10 mouse cellular contexts compared by ENCODE assay signal in the genomic region with DNA sequence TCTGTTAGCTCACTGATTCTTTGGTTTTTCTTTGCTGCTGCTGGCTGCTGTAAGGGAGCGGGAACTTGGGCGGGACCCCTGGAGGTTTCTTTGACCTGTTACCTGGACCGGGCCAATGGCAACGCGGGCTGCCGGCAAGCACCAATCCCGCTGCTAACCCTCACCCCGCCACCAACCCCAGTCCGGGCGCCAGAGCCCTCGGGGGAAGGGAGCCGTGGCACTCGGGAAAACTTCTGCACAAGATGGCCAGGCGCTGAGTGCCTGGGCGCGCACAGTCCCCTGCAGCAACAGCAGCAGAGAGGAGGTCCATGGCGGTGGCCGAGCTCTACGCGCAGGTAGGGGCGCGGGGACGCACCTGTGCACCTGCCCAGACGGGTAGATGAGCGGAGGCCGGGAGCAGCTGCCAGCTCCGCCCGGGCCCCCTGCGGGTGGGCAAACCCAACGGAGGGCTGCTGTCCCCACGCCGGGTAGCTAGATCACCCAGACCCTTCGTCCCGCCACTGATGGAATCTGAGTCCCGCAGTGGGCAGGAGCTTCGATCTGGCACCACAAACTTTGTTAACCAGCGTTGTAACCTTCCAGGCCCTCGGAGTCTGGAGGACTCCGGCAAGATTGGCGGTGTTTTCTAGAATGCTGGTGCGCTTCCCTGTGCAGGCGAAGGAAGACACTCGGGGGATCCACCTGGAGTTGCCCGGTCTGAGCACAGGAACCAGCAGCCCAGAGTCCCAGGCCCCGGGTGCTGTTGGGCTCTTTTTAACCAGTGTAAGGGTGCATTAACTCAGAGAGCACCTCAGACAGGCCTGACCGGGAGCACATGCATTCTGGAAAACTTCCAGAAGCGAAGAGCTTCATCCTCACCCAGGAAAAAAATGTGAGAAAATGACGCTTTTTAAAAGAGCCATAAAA. TPM values are rescaled to one million over a fixed set of nuclear protein-coding genes. Genes with fewer than 3 reads are reported as not detected.
DNase-seq lines count a peak whose midpoint lies in the region; ATAC-seq and TF ChIP-seq lines count a peak whose summit lies in the region.
"Had no signal": no experiment of that assay in that cellular context is flagged by ENCODE, and none has a peak within 500 bp of the region (broad histone marks: within the 10 kb centered on the region; RNA-seq: fewer than 3 reads in every experiment).

Myo5c (plus strand) TSS at position 180 of the 906 bp plus-strand sequence.

- H3K27ac ChIP-seq in thymus, adult 2 months (ENCODE audit: control insufficient read depth, insufficient read depth, low read length), result no peak within 1 kb of the TSS
- no peak within 1 kb of the TSS for H3K27ac ChIP-seq in hindbrain, embryonic 15.5 days (replicated peaks)
- no peak within 1 kb of the TSS for H3K27ac ChIP-seq in liver, adult 2 months (replicated peaks; ENCODE audit: insufficient read depth, low read depth, low read length)
- H3K27ac ChIP-seq in midbrain, postnatal 0 days (ENCODE audit: low read depth, low read length), result no peak within 1 kb of the TSS
- H3K27ac ChIP-seq: macrophage had no signal

- ATAC-seq in hindbrain, embryonic 15.5 days (ENCODE audit: low FRiP score, low read depth), result 0 out of 2 replicates have a peak, but pooled peaks have one; percentile 28
- no peak for ATAC-seq in midbrain, postnatal 0 days (ENCODE audit: low FRiP score)

- TF ChIP-seq CTCF in thymus, adult 2 months (IDR thresholded peaks at IDR 0.05; ENCODE audit: borderline replicate concordance, control insufficient read depth, extremely low read depth, insufficient read depth, low read length, poor library complexity), result no peak
- no peak for TF ChIP-seq CTCF in liver, adult 2 months (IDR thresholded peaks at IDR 0.05; ENCODE audit: low read depth, low read length)
- no peak for TF ChIP-seq CTCF in midbrain, postnatal 0 days (IDR thresholded peaks at IDR 0.05)

- H3K36me3 ChIP-seq in thymus, adult 2 months (ENCODE audit: control insufficient read depth, insufficient read depth, low read length), result no peaks in the 10 kb centered on the region
- H3K36me3 ChIP-seq in hindbrain, embryonic 15.5 days, result no peaks in the 10 kb centered on the region
- no peaks in the 10 kb centered on the region for H3K36me3 ChIP-seq in liver, adult 2 months (ENCODE audit: control insufficient read depth, insufficient read depth, low read length)
- H3K36me3 ChIP-seq in midbrain, postnatal 0 days (ENCODE audit: insufficient read depth, low read length), result no peaks in the 10 kb centered on the region
- H3K36me3 ChIP-seq: G1E had no signal

- H3K79me2 ChIP-seq in liver, adult 2 months (ENCODE audit: control insufficient read depth, insufficient read depth, low read length), result no peaks in the 10 kb centered on the region

- no peak for TF ChIP-seq POLR2A in thymus, adult 2 months (IDR thresholded peaks at IDR 0.05; ENCODE audit: control insufficient read depth, extremely low read depth, insufficient read depth, low read length, poor library complexity)
- TF ChIP-seq POLR2A in liver, adult 2 months (IDR thresholded peaks at IDR 0.05; ENCODE audit: extremely low read depth, insufficient read depth, low read length), result no peak

- no peaks in the 10 kb centered on the region for H3K9me3 ChIP-seq in hindbrain, embryonic 15.5 days
- H3K9me3 ChIP-seq in midbrain, postnatal 0 days (ENCODE audit: low read length), result no peaks in the 10 kb centered on the region
- H3K9me3 ChIP-seq: G1E had no signal

- H3K4me3 ChIP-seq in thymus, adult 2 months (ENCODE audit: control insufficient read depth, insufficient read depth, low read length), result no peak within 1 kb of the TSS
- peak within 1 kb of the TSS; percentile 33 for H3K4me3 ChIP-seq in hindbrain, embryonic 15.5 days
- peak within 1 kb of the TSS; percentile 44; the same call in 1 of the 2 replicates for H3K4me3 ChIP-seq in liver, adult 2 months (ENCODE audit: insufficient read depth, low read depth, low read length)
- H3K4me3 ChIP-seq in midbrain, postnatal 0 days (ENCODE audit: low read depth, low read length), result peak within 1 kb of the TSS; percentile 28

- H3K9ac ChIP-seq in hindbrain, embryonic 15.5 days, result no peak within 1 kb of the TSS
- H3K9ac ChIP-seq in liver, adult 2 months (ENCODE audit: low read depth, low read length), result no peak within 1 kb of the TSS
- H3K9ac ChIP-seq in midbrain, postnatal 0 days (replicated peaks; ENCODE audit: low read length, poor library complexity, severe bottlenecking), result no peak within 1 kb of the TSS

- intact Hi-C loops in left cerebral cortex, postnatal 14 days (cut with DNase I), result no loop called here

- no peaks in the 10 kb centered on the region; the same call in 1 of the 2 replicates for H3K4me1 ChIP-seq in thymus, adult 2 months (replicated peaks; ENCODE audit: control insufficient read depth, insufficient read depth, low read length)
- H3K4me1 ChIP-seq in hindbrain, embryonic 15.5 days (replicated peaks), result peaks cover 9% of the 10 kb centered on the region
- no peaks in the 10 kb centered on the region for H3K4me1 ChIP-seq in liver, adult 2 months (ENCODE audit: control insufficient read depth, insufficient read depth, low read length)
- H3K4me1 ChIP-seq in midbrain, postnatal 0 days (ENCODE audit: insufficient read depth, low read length), result peaks cover 5% of the 10 kb centered on the region

- 20% methylated on average over 48 of the region's 48 CpGs for WGBS in thymus, adult 2 months
- WGBS in hindbrain, embryonic 15.5 days, result 4% methylated on average over 47 of the region's 48 CpGs
- WGBS in liver, adult 2 months, result 9% methylated on average over 48 of the region's 48 CpGs
- 5% methylated on average over 45 of the region's 48 CpGs for WGBS in midbrain, postnatal 0 days

- H3K27me3 ChIP-seq in thymus, adult 2 months (ENCODE audit: control insufficient read depth, insufficient read depth, low read length), result no peaks in the 10 kb centered on the region
- peaks cover 20% of the 10 kb centered on the region for H3K27me3 ChIP-seq in hindbrain, embryonic 15.5 days
- H3K27me3 ChIP-seq in liver, adult 2 months (ENCODE audit: control insufficient read depth, insufficient read depth, low read length), result peaks cover 3% of the 10 kb centered on the region; the same call in 1 of the 2 replicates
- peaks cover 12% of the 10 kb centered on the region for H3K27me3 ChIP-seq in midbrain, postnatal 0 days (ENCODE audit: insufficient read depth, low read length)

- peak within 1 kb of the TSS; percentile 60 for H3K4me2 ChIP-seq in hindbrain, embryonic 15.5 days
- H3K4me2 ChIP-seq in midbrain, postnatal 0 days (ENCODE audit: low read depth, low read length, poor library complexity, severe bottlenecking), result peak within 1 kb of the TSS; percentile 55

- peak; percentile 11 for DNase-seq in thymus, postnatal 14 days
- no peak for DNase-seq in thymus, adult 2 months
- peak; percentile 75 for DNase-seq in gastrocnemius, adult 18-20 months (ENCODE audit: low spot score)
- no peak for DNase-seq in liver, adult 2 months (ENCODE audit: extremely low read depth, low read depth, low spot score)
- no peak for DNase-seq in midbrain, postnatal 0 days (ENCODE audit: low spot score)
- no peak for DNase-seq in left cerebral cortex, postnatal 14 days (ENCODE audit: low spot score in 2 of 2)
- no peak for DNase-seq in spleen, adult 12 weeks (ENCODE audit: low spot score)

RNA-seq across cellular contexts. Expression of gene Myo5c, which starts in this region (rescaled TPM):
- 8.4 and 9.0 TPM in 2 replicates for polyA plus RNA-seq in thymus, adult 2 months (2012; rRNA removed)
- total RNA-seq in gastrocnemius, adult 18-20 months (2021), result 10 to 100 TPM in 1 of 2 experiments, 1 to 10 TPM in 1; 9.0 to 10.9 TPM
- 0.28 and 0.54 TPM in 2 replicates for polyA plus RNA-seq in hindbrain, embryonic 15.5 days (2015; fragmentation: Nextera tagmentation; extraction: Ambion mirVana)
- total RNA-seq in liver, adult 2 months (2014; rRNA removed), result 0.18 and 0.20 TPM in 2 replicates
- 0.07 and 0.12 TPM in 2 replicates for polyA plus RNA-seq in liver, adult 2 months (2012; rRNA removed)
- 0.22 and 0.61 TPM in 2 replicates for total RNA-seq in midbrain, postnatal 0 days (2014; rRNA removed)
- polyA plus RNA-seq in midbrain, postnatal 0 days (2015; fragmentation: Nextera tagmentation; extraction: Ambion mirVana), result 0.36 and 0.62 TPM in 2 replicates
- total RNA-seq in left cerebral cortex, postnatal 14 days (2021), result 1 to 10 TPM; 1.9 to 4.0 TPM
- polyA plus RNA-seq: G1E, macrophage had no signal

Comparison
In these comparisons a context has a peak if more than half of its experiments do, and no peak if none do; other contexts are left out.
1. DNase-seq: peak in thymus, postnatal 14 days (single experiment) and gastrocnemius, adult 18-20 months (single experiment); none in thymus, adult 2 months (single experiment), liver, adult 2 months (single experiment), midbrain, postnatal 0 days (single experiment), left cerebral cortex, postnatal 14 days (0 of 2) and spleen, adult 12 weeks (single experiment).
2. Peak in ATAC-seq, H3K4me3 ChIP-seq and H3K4me2 ChIP-seq in hindbrain, embryonic 15.5 days; RNA of the gene not detected or under 1 TPM.